Mouse (Mus musculus) left cerebral cortex, postnatal 25 days (tissue): ENCODE results near the gene Rab10. TPM values are rescaled to one million over a fixed set of nuclear protein-coding genes. Genes with fewer than 3 reads are reported as not detected.

Experiments used
- DNase-seq, 2 experiments: peaks; one replicate each; pipeline ENCODE4 v3.0.0; 2022; ENCODE audit warnings: low spot score in 2 of 2, mixed read lengths in 1 of 2
- intact Hi-C: fragments of 180-260 bp; cut with DNase I; formaldehyde crosslinking; loops from one replicate; pipeline ENCODE4 v1.15.1; 2025
- total RNA-seq, 2 experiments: library from RNA; stranded (reverse); gene quantifications; 2 replicates each; pipeline ENCODE4 v1.2.3; 2021

Rab10 gene
- 100 to 1,000 TPM; 146 to 147 TPM for total RNA-seq

GRCm38 (mm10) chr12:3309391-3310320 is at the start of gene Rab10:
TSS of gene Rab10 (minus strand) at chr12:3309969.
- intact Hi-C loops = loop anchor here (1.0 to 2.0 kb wide), 4 partner anchors 55 to 117 kb away; partner anchors contain the start of genes Asxl2 and Kif3c
- peak; percentile 99 to 100 for DNase-seq

GRCm38 (mm10) chr12:3359302-3359701 is 49.5 kb upstream of the Rab10 start:
- peak; percentile 83 to 86 for DNase-seq
- intact Hi-C loops = loop anchor here (2.0 kb wide), 1 partner anchor 261 kb away; no protein-coding TSS in a partner anchor

GRCm38 (mm10) chr12:3356824-3357223 is 47.1 kb upstream of the Rab10 start:
- intact Hi-C loops = no loop called here
- no peak for DNase-seq

- intact Hi-C loops = no loop called here
- no peak for DNase-seq
These were observed 45.3 kb upstream of the Rab10 start for GRCm38 (mm10) chr12:3355068-3355467.

- DNase-seq = no peak
- intact Hi-C loops = no loop called here
These were observed 42.4 kb upstream of the Rab10 start for GRCm38 (mm10) chr12:3352216-3352615.

GRCm38 (mm10) chr12:3350136-3350535 is 40.4 kb upstream of the Rab10 start:
- DNase-seq = no peak
- intact Hi-C loops = no loop called here

- intact Hi-C loops = no loop called here
- DNase-seq = peak in 1 of 2 experiments; percentile 9
These were observed 39.6 kb upstream of the Rab10 start for GRCm38 (mm10) chr12:3349387-3349786.

GRCm38 (mm10) chr12:3347682-3348081 is 37.9 kb upstream of the Rab10 start:
- no peak for DNase-seq
- intact Hi-C loops = no loop called here

- intact Hi-C loops = no loop called here
- DNase-seq = no peak
These were observed 35.3 kb upstream of the Rab10 start for GRCm38 (mm10) chr12:3345038-3345437.

- no peak for DNase-seq
- intact Hi-C loops = no loop called here
These were observed 34.4 kb upstream of the Rab10 start for GRCm38 (mm10) chr12:3344155-3344554.

GRCm38 (mm10) chr12:3338931-3339330 is 29.2 kb upstream of the Rab10 start:
- no peak for DNase-seq
- intact Hi-C loops = no loop called here

- intact Hi-C loops = no loop called here
These were observed 19.9 kb upstream of the Rab10 start for GRCm38 (mm10) chr12:3329677-3330076.

GRCm38 (mm10) chr12:3325232-3325631 is 15.5 kb upstream of the Rab10 start:
- intact Hi-C loops = no loop called here
- DNase-seq = no peak

More at GRCm38 (mm10) chr12:3329677-3330076, 19.9 kb upstream of the Rab10 start:
- DNase-seq = no peak

- peak; percentile 47 to 84 for DNase-seq
- intact Hi-C loops = no loop called here
These were observed 13.5 kb upstream of the Rab10 start for GRCm38 (mm10) chr12:3323241-3323640.

- DNase-seq = no peak
- intact Hi-C loops = no loop called here
These were observed 9.6 kb upstream of the Rab10 start for GRCm38 (mm10) chr12:3319377-3319776.

- DNase-seq = no peak
- intact Hi-C loops = no loop called here
These were observed 7.2 kb upstream of the Rab10 start for GRCm38 (mm10) chr12:3316937-3317336.

GRCm38 (mm10) chr12:3316083-3316482 is 6.3 kb upstream of the Rab10 start:
- no peak for DNase-seq
- intact Hi-C loops = no loop called here

GRCm38 (mm10) chr12:3312886-3313285 is 3.1 kb upstream of the Rab10 start:
- DNase-seq = no peak
- intact Hi-C loops = no loop called here

GRCm38 (mm10) chr12:3310321-3310692 is 538 bp upstream of the Rab10 start:
- DNase-seq = no peak
- intact Hi-C loops = loop anchor here (1.0 kb wide), 1 partner anchor 75 kb away; no protein-coding TSS in a partner anchor

GRCm38 (mm10) chr12:3308541-3309241 is 1.1 kb downstream of the Rab10 start:
- intact Hi-C loops = loop anchor here (2.0 kb wide), 3 partner anchors 56 to 118 kb away; partner anchors contain the start of genes Asxl2 and Kif3c
- DNase-seq = peak in 1 of 2 experiments; percentile 34
